Mouse (Mus musculus): ENCODE data around the gene Kcnh4.

The Kcnh4 gene

GRCm38 (mm10) chr11:100710977-100711376, 48.8 kb downstream of the Kcnh4 start:
- no peak for DNase-seq (ENCODE audit: low spot score)

GRCm38 (mm10) chr11:100710528-100710927, 49.2 kb downstream of the Kcnh4 start:
- DNase-seq (ENCODE audit: low spot score) = no peak

DNA sequence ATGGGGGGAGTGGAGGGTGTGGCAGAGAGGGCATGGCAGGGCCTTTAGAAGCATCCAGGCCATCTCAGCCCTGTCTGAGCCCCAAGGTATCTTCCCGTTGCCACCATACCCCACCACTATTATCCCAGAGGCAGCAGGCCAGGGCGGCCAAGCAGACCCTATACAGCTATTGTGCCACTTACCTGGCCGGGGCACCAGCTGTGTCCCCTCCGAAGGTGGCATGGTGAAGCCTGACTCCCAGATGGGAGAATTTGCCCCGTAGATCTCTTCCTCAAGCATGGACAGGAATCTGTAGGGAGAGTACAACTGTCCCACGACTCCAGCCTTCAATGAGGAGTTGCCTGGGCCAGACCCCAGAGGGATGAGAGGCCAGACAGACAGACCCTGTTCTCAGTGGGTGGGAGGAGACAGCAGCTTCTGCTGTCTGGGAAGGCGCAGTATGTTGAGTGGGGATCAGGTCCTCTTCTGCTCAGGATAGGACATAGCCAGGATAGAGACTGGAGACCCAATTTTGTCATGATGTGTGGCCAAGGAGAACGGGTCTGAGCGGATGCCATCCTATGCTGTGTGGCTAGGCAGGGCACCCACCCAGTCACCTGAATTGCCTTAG, 50.4 kb downstream of the Kcnh4 start:
- no peak for DNase-seq (ENCODE audit: low spot score)

- no peak for DNase-seq (ENCODE audit: low spot score)
These were observed 54.5 kb downstream of the Kcnh4 start for GRCm38 (mm10) chr11:100705095-100705747.

- DNase-seq (ENCODE audit: low spot score) = no peak
These were observed 55.8 kb downstream of the Kcnh4 start, which contains the start of gene Dhx58 for GRCm38 (mm10) chr11:100703851-100704531. Dhx58 (minus strand) TSS chr11:100704271.

- DNase-seq (ENCODE audit: low spot score) = no peak
These were observed 56.4 kb downstream of the Kcnh4 start for GRCm38 (mm10) chr11:100703366-100703765.

GRCm38 (mm10) chr11:100702906-100703305, 56.8 kb downstream of the Kcnh4 start:
- no peak for DNase-seq (ENCODE audit: low spot score)

GRCm38 (mm10) chr11:100702081-100702851, 57.5 kb downstream of the Kcnh4 start:
- no peak for DNase-seq (ENCODE audit: low spot score)

GRCm38 (mm10) chr11:100701301-100701700, 58.4 kb downstream of the Kcnh4 start:
- no peak for DNase-seq (ENCODE audit: low spot score)

GRCm38 (mm10) chr11:100700710-100701109, 59.0 kb downstream of the Kcnh4 start:
- DNase-seq (ENCODE audit: low spot score) = no peak

- no peak for DNase-seq (ENCODE audit: low spot score)
These were observed 61.8 kb downstream of the Kcnh4 start for GRCm38 (mm10) chr11:100697921-100698320.

DNA sequence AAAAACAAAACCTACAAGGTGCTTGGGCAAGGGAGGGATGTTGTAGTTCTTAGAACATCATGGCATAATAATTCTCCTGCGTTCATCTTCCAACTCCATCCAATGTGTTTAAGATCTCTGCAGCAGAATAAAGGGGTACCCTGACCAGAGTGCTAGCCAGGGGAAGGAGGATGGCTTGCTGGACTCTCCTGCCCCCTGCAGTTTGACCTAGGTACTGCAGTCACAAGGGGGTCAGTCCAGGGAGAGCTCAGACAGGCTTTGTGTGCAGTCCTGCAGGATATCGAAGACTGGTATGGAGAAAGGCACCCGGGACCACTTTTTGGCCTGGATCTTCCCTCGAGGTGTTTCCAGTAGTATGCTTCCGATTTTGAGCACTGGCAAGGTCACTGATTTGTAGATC, 64.8 kb downstream of the Kcnh4 start:
- DNase-seq (ENCODE audit: low spot score) = peak; percentile 65

DNA sequence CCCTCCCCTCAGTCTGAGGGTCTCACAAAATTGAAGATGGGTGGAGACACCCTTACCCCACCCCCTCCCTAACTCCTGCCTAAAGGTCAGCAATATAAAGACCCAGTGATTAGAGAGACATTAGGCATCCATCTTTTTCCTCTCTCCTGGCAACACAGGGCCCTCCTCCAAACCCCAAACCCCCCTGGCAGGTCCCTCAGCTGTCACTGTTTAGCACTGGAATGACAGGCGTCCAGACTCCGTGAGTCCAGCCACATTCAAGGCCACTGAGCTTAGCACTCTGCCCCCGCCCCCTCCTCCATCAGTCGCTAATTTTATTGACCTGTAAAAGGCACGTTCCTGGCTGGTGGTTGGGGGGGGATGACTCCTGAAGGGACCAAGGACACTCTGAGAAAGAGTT, 66.6 kb downstream of the Kcnh4 start:
- no peak for DNase-seq (ENCODE audit: low spot score)

DNA sequence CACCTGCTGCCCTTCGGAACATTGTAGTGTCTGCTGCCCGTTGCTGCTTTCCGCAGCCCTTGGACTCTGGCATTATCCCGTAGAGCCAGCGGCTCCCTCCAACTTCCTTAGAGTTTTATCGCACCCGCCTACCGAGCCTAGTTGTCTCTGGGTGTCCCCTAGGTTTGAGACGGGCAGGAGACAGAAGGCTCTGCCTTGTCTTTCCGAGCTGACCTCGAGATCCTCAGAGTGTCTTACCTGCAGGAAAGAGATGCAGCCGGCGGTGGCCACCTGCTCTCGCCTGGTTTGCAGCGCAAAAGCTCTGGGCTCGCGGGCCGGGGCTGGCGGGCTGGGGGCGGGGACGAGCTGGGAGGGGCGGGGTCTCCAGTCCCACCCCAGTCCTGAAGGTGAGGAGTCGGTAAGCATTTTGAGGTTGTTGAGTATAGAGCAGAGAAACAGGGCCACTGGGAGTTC, 67.6 kb downstream of the Kcnh4 start, which contains the start of gene Zfp385c:
Gene Zfp385c (minus strand): TSS at position 292 of the 453 bp plus-strand sequence.
- DNase-seq (ENCODE audit: low spot score) = no peak

DNA sequence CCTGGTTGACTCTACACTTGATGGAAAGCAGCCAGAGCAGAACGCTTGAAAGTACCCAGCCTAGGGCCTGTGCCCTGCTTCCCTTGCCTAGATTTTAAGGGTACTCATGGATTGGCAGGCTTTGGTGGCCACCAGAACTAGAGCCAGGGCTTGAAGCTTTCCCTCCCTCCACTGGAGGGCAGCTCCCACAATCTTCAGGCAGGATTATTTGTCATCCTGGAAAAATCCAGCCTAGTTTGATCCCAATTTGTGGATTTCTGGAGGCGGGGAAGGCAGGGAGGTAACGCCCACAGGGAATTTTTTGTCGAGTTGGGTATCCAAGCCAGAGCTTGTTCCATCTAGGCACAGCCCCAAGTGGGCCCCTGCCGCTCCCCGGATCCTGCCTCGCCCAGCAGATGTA, 69.4 kb downstream of the Kcnh4 start:
- no peak for DNase-seq (ENCODE audit: low spot score)
